Mouse (Mus musculus) neural tube, embryonic 11.5 days (tissue): Measurements from ENCODE around the gene 1700015G11Rik. TPM values are rescaled to one million over a fixed set of nuclear protein-coding genes. Genes with fewer than 3 reads are reported as not detected.

Experiments used
- ATAC-seq: fragments of 200-750 bp; cut with Nextera tagmentation; 2 replicates; pipeline ENCODE4 v1.8.0; 2017; ENCODE audit warnings: moderate number of reproducible peaks, mild to moderate bottlenecking, moderate TSS enrichment, moderate library complexity; ENCODE audit not compliant: insufficient read depth, low FRiP score, low TSS enrichment
- DNase-seq: peaks from one replicate; pipeline ENCODE4 v3.0.0-alpha.2; 2015; ENCODE audit warnings: low spot score
- H3K27ac ChIP-seq: fragments of 300-500 bp; sonication (generic); 2 replicates; pipeline ENCODE4 v1.5.1; 2014; ENCODE audit warnings: low read depth, mild to moderate bottlenecking, low read length
- H3K27me3 ChIP-seq: fragments of 300-500 bp; sonication (generic); 2 replicates; pipeline ENCODE4 v1.6.1; 2014; ENCODE audit warnings: mild to moderate bottlenecking, low read length, mixed read lengths; ENCODE audit not compliant: control insufficient read depth, insufficient read depth
- H3K36me3 ChIP-seq: fragments of 300-500 bp; sonication (generic); 2 replicates; pipeline ENCODE4 v1.6.1; 2014; ENCODE audit warnings: mild to moderate bottlenecking, low read length, moderate library complexity, mixed read lengths; ENCODE audit not compliant: control insufficient read depth, insufficient read depth
- H3K4me1 ChIP-seq: fragments of 300-500 bp; sonication (generic); 2 replicates; pipeline ENCODE4 v1.6.1; 2014; ENCODE audit warnings: low read length, mixed read lengths; ENCODE audit not compliant: control insufficient read depth, insufficient read depth
- H3K4me2 ChIP-seq: fragments of 300-500 bp; sonication (generic); 2 replicates; pipeline ENCODE4 v1.6.1; 2014; ENCODE audit warnings: low read depth, mild to moderate bottlenecking, moderate library complexity
- H3K4me3 ChIP-seq: fragments of 300-500 bp; sonication (generic); 2 replicates; pipeline ENCODE4 v1.5.1; 2014; ENCODE audit warnings: low read depth, low read length
- H3K9ac ChIP-seq: fragments of 300-500 bp; sonication (generic); 2 replicates; pipeline ENCODE4 v1.6.1; 2014; ENCODE audit warnings: mild to moderate bottlenecking, low read length
- H3K9me3 ChIP-seq: fragments of 300-500 bp; sonication (generic); 2 replicates; pipeline ENCODE4 v1.6.1; 2016; ENCODE audit warnings: low read length; ENCODE audit not compliant: control insufficient read depth
- WGBS: fragments of 180-500 bp; shearing (Covaris S2); extraction: QIAGEN DNeasy Blood & Tissue Kit; methylation state at CpG from one replicate; pipeline ENCODE4 v1.1.7; 2014; 5-methylcytosine and 5-hydroxymethylcytosine counted together
- polyA plus RNA-seq: library from polyadenylated mRNA; unstranded; fragments of >200 nt; fragmentation: Nextera tagmentation; extraction: Ambion mirVana; gene quantifications from 2 replicates; pipeline ENCODE4 v1.2.1, GENCODE M21; 2014

1700015G11Rik gene
- polyA plus RNA-seq, 1 experiment from 2014 or later, result not detected

DNA sequence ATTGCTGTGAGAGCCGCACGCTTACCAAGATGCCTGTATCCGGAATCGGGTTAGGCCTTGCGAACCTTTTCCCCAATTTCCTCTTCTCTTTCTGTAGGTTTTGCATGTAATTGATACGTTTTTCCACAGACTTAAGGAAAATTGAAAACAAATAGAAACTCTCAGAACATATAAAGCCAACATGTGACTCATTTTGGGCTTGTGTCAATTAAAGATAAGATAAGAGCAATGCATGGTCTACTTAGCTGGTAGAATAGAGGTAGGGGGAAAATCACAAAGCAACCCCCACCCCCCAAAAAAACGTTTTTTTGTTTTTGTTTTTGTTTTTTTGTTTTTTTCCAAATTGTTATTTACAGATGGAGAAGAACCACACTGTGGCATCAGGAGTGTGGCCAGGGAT, 2.1 kb downstream of the 1700015G11Rik start:
- Histone ChIP-seq H3K9ac (no peak overlapping the region), H3K27ac (no peak overlapping the region), H3K36me3 (no peaks in the 10 kb centered on the region), H3K27me3 (no peaks in the 10 kb centered on the region), H3K4me2 (no peak overlapping the region), H3K4me3 (no peak overlapping the region), H3K9me3 (no peaks in the 10 kb centered on the region), H3K4me1 (no peaks in the 10 kb centered on the region)
- no peak for ATAC-seq
- DNase-seq, result no peak
- whole genome bisulfite sequencing, result 83% methylated on average over 7 of the region's 7 CpGs

- Histone ChIP-seq H3K4me2 (no peak overlapping the region), H3K27me3 (no peaks in the 10 kb centered on the region), H3K4me1 (no peaks in the 10 kb centered on the region), H3K36me3 (no peaks in the 10 kb centered on the region), H3K27ac (no peak overlapping the region), H3K9me3 (no peaks in the 10 kb centered on the region), H3K9ac (no peak overlapping the region), H3K4me3 (no peak overlapping the region)
- WGBS, result 86% methylated on average over 2 of the region's 2 CpGs
- ATAC-seq, result no peak
- DNase-seq, result no peak
Measured at GRCm38 (mm10) chr7:52007138-52007537, 8.4 kb downstream of the 1700015G11Rik start.

DNA sequence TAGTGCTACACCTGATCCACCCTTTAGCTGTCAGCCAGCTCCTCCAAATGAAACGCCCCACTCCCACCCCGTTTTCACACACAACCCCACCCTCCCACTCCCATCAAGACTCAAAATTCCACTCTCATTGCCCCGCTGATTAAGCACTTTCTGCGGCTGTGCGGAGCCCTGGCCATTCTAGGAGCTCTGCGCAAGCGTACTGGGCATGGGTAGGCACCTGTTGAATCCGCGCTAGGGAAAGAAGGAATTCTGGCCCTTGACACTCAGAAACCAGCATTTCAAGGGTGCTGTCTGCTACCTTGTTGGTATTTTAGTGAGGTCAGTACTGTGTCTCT, 9.3 kb downstream of the 1700015G11Rik start:
- ATAC-seq, result no peak; the same call in 1 of the 2 replicates
- H3K36me3 ChIP-seq, result no peaks in the 10 kb centered on the region
- DNase-seq, result no peak
- no peaks in the 10 kb centered on the region for H3K4me1 ChIP-seq
- H3K9ac ChIP-seq, result no peak overlapping the region
- H3K27ac ChIP-seq, result no peak overlapping the region
- 3% methylated on average over 9 of the region's 9 CpGs for WGBS
- no peaks in the 10 kb centered on the region for H3K27me3 ChIP-seq
- H3K4me2 ChIP-seq, result peak overlapping the region; percentile 69
- peak overlapping the region; percentile 61 for H3K4me3 ChIP-seq
- H3K9me3 ChIP-seq, result no peaks in the 10 kb centered on the region

DNA sequence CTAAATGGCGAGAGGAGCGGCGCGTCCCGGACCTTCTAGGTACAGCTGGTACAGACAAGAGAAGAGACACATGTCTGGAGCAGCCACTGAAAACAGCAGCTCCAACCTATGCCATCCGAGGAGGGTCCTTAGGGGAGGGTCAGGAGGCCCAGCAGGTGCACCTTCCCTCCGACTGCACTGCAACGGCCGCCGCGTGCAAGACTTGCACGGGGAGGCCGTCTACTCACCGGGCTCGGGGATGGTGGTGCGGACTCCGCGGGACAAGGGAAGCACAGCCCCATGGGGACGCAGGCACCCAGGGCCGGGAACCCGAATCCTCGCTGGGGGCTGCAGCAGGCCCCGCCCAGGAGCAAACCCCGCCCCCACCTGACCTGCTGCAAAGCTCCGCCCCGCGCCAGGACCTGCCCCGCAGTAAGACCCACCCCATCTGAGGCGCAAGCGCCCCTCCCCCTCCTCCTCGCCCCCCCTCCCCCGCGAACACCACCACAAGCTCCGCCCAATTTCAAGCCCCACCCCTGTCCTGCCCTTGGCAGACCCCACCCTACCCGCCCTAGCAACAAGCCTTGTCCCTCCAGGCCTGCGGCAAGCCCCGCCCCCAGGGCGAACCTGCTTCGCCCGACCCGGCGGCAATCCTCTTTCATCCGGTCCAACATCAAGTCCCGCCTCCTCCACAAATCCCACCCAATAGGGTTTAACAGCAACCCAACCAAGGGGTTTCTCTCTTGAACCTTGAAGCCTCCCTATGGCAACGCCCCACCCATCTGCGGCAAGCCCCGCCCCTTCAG, 9.8 kb downstream of the 1700015G11Rik start, which contains the start of gene Svip:
Gene Svip, minus strand, starts transcription at position 508 of the 785 bp plus-strand sequence.
- Histone ChIP-seq H3K9ac (peak within 1 kb of the TSS; percentile 60), H3K4me2 (peak within 1 kb of the TSS; percentile 69), H3K27ac (peak within 1 kb of the TSS; percentile 60; the same call in 1 of the 2 replicates), H3K9me3 (no peaks in the 10 kb centered on the region), H3K27me3 (no peaks in the 10 kb centered on the region), H3K4me1 (no peaks in the 10 kb centered on the region), H3K36me3 (no peaks in the 10 kb centered on the region), H3K4me3 (peak within 1 kb of the TSS; percentile 61)
- ATAC-seq, result peak; percentile 95
- peak; percentile 92 for DNase-seq
- under 1% methylated on average over 36 of the region's 47 CpGs for WGBS

- WGBS, result 87% methylated on average over 3 of the region's 3 CpGs
- ATAC-seq, result no peak
Measured at GRCm38 (mm10) chr7:51991020-51991419, 24.5 kb downstream of the 1700015G11Rik start.

GRCm38 (mm10) chr7:51986909-51987308, 28.6 kb downstream of the 1700015G11Rik start:
- Histone ChIP-seq H3K4me1 (no peaks in the 10 kb centered on the region), H3K27ac (no peak overlapping the region), H3K9me3 (no peaks in the 10 kb centered on the region), H3K36me3 (no peaks in the 10 kb centered on the region), H3K4me2 (no peak overlapping the region), H3K27me3 (no peaks in the 10 kb centered on the region), H3K9ac (no peak overlapping the region), H3K4me3 (no peak overlapping the region)
- DNase-seq (no peak), ATAC-seq (no peak)
- 57% methylated on average over 6 of the region's 6 CpGs for WGBS

More at GRCm38 (mm10) chr7:51991020-51991419, 24.5 kb downstream of the 1700015G11Rik start:
- H3K4me2 ChIP-seq, result no peak overlapping the region
- H3K27me3 ChIP-seq, result no peaks in the 10 kb centered on the region
- no peak overlapping the region for H3K4me3 ChIP-seq
- no peak overlapping the region for H3K9ac ChIP-seq
- H3K27ac ChIP-seq, result no peak overlapping the region
- DNase-seq, result no peak
- no peaks in the 10 kb centered on the region for H3K9me3 ChIP-seq
- no peaks in the 10 kb centered on the region for H3K36me3 ChIP-seq
- H3K4me1 ChIP-seq, result no peaks in the 10 kb centered on the region

DNA sequence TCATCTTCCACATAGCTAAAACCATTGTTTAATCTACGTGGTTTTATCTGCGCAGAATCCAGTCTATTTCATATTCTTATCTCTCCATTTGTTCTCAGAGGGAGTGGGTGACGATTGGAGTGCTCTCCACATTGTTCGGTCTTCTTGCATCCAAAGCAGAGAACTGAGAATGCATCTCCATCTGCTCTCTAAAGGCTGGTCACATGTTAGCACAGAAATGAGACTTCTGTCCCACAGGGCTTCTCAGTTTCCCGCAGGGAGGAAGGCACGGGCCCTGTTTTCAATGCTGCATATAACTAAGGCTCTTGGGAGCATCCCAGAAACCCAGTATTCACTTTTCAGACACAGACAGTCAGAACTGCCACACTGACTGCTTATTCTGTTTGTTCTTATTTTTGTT, 29.8 kb downstream of the 1700015G11Rik start:
- H3K4me3 ChIP-seq, result no peak overlapping the region

GRCm38 (mm10) chr7:51982303-51982702, 33.2 kb downstream of the 1700015G11Rik start:
- H3K4me3 ChIP-seq, result no peak overlapping the region
- H3K9ac ChIP-seq, result no peak overlapping the region
- no peaks in the 10 kb centered on the region for H3K9me3 ChIP-seq
- H3K27ac ChIP-seq, result no peak overlapping the region
- H3K27me3 ChIP-seq, result no peaks in the 10 kb centered on the region
- no peaks in the 10 kb centered on the region for H3K4me1 ChIP-seq
- ATAC-seq, result no peak
- no peaks in the 10 kb centered on the region for H3K36me3 ChIP-seq
- DNase-seq, result no peak
- WGBS, result 15% methylated on average over 1 of the region's 1 CpGs
- no peak overlapping the region for H3K4me2 ChIP-seq

More for the DNA sequence above, 29.8 kb downstream of the 1700015G11Rik start:
- Histone ChIP-seq H3K4me1 (no peaks in the 10 kb centered on the region), H3K9me3 (no peaks in the 10 kb centered on the region), H3K4me2 (no peak overlapping the region), H3K27ac (no peak overlapping the region), H3K27me3 (no peaks in the 10 kb centered on the region), H3K9ac (no peak overlapping the region), H3K36me3 (no peaks in the 10 kb centered on the region)
- ATAC-seq (no peak), DNase-seq (no peak)
- 84% methylated on average over 6 of the region's 6 CpGs for WGBS

GRCm38 (mm10) chr7:51979271-51979670, 36.3 kb downstream of the 1700015G11Rik start:
- H3K4me1 ChIP-seq, result no peaks in the 10 kb centered on the region
- H3K27me3 ChIP-seq, result no peaks in the 10 kb centered on the region
- H3K4me3 ChIP-seq, result no peak overlapping the region
- no peak overlapping the region for H3K27ac ChIP-seq
- H3K4me2 ChIP-seq, result no peak overlapping the region
- ATAC-seq (no peak), DNase-seq (no peak)
- WGBS, result 48% methylated on average over 5 of the region's 5 CpGs
- no peak overlapping the region for H3K9ac ChIP-seq
- H3K36me3 ChIP-seq, result no peaks in the 10 kb centered on the region
- no peaks in the 10 kb centered on the region for H3K9me3 ChIP-seq
